Mouse (Mus musculus) stomach, embryonic 14.5 days (tissue): ENCODE results near the gene Cks1b. TPM values are rescaled to one million over a fixed set of nuclear protein-coding genes. Genes with fewer than 3 reads are reported as not detected.

Experiments used
- ATAC-seq: fragments of 200-750 bp; cut with Nextera tagmentation; 2 replicates; pipeline ENCODE4 v1.8.0; 2017; ENCODE audit warnings: low read depth, moderate TSS enrichment; ENCODE audit not compliant: insufficient number of reproducible peaks, insufficient read depth, low FRiP score
- H3K27ac ChIP-seq: fragments of 300-500 bp; sonication (generic); 2 replicates; pipeline ENCODE4 v1.5.1; 2014; ENCODE audit warnings: mild to moderate bottlenecking, low read length, moderate library complexity, mixed read lengths
- H3K27me3 ChIP-seq: fragments of 300-500 bp; sonication (generic); 2 replicates; pipeline ENCODE4 v1.6.1; 2014; ENCODE audit warnings: low read length, control low read depth, mixed read lengths; ENCODE audit not compliant: control insufficient read depth, insufficient read depth
- H3K36me3 ChIP-seq: fragments of 300-500 bp; sonication (generic); 2 replicates; pipeline ENCODE4 v1.6.1; 2014; ENCODE audit warnings: mild to moderate bottlenecking, control low read depth, low read length, moderate library complexity, mixed read lengths; ENCODE audit not compliant: control insufficient read depth, insufficient read depth
- H3K4me1 ChIP-seq: fragments of 300-500 bp; sonication (generic); 2 replicates; pipeline ENCODE4 v1.6.1; 2014; ENCODE audit warnings: low read length, control low read depth, mixed read lengths; ENCODE audit not compliant: control insufficient read depth, insufficient read depth
- H3K4me2 ChIP-seq: fragments of 300-500 bp; sonication (generic); replicated peaks from 2 replicates; pipeline ENCODE4 v1.6.1; 2014; ENCODE audit warnings: low read depth, low read length, control low read depth
- H3K4me3 ChIP-seq: fragments of 300-500 bp; sonication (generic); 2 replicates; pipeline ENCODE4 v1.5.1; 2014; ENCODE audit warnings: low read depth, low read length, control low read depth
- H3K9ac ChIP-seq: fragments of 300-500 bp; sonication (generic); replicated peaks from 2 replicates; pipeline ENCODE4 v1.6.1; 2014; ENCODE audit warnings: low read depth, mild to moderate bottlenecking, control low read depth, low read length, moderate library complexity, mixed read lengths
- H3K9me3 ChIP-seq: fragments of 300-500 bp; sonication (generic); 2 replicates; pipeline ENCODE4 v1.6.1; 2016; ENCODE audit warnings: low read depth, low read length, control low read depth; ENCODE audit not compliant: control insufficient read depth
- WGBS: fragments of 180-500 bp; shearing (Covaris S2); extraction: QIAGEN DNeasy Blood & Tissue Kit; methylation state at CpG from one replicate; pipeline ENCODE4 v1.1.7; 2014; 5-methylcytosine and 5-hydroxymethylcytosine counted together
- polyA plus RNA-seq: library from polyadenylated mRNA; unstranded; fragments of >200 nt; fragmentation: Nextera tagmentation; extraction: Ambion mirVana; gene quantifications from 2 replicates; pipeline ENCODE4 v1.2.1, GENCODE M21; 2014

Cks1b gene
- polyA plus RNA-seq, 1 experiment from 2014 or later = 503 TPM

DNA sequence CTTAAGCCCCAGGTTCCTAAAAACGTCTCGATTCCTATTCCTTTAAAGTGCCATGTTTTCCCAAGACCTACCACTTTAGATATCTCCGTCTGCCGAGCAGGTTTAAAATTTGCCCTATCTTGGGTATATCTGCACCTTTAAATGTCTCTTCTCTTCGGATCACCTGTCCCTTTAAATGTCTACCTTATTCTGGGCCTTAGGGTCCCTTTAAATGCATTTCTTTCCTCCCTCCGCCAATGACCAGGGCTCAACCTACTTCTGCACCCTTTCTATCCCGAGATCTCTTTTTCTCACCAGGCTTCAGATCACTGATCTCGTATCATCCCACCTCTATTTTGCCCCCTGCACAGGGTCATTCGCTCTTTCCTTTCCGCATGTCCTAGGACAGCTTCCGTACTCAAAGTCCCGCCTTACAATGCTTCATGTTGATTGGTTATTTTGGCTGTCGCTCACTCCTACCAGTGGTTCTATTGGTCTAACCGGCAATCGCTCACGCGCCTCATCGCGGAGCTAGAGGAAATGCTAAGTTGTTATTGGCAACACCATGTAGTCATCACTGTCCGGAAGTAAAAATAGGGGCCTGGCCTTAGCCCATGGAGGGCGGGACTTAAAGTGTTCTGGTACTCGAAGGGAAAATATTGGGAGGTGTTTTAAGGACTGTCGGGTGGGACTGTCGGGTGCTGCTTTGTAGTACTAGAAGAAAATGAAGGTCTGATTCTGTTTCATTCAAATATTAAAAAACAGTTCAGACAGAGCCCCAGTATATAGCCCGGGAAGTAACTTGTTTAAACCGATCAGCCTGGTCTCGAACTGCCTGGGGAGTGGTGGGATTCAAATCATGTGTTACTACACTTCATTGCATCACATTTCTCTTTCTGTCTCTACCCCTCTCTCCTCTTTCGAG, 6.4 kb downstream of the Cks1b start, which contains the start of gene Flad1:
TSS of gene Flad1 (minus strand) at position 381 of the 904 bp plus-strand sequence.
- peak within 1 kb of the TSS; percentile 39; the same call in 1 of the 2 replicates for H3K27ac ChIP-seq
- peaks cover 26% of the 10 kb centered on the region for H3K36me3 ChIP-seq
- H3K9me3 ChIP-seq = no peaks in the 10 kb centered on the region
- peak within 1 kb of the TSS; percentile 48 for H3K9ac ChIP-seq
- peak within 1 kb of the TSS; percentile 62 for H3K4me3 ChIP-seq
- 6% methylated on average over 28 of the region's 28 CpGs for WGBS
- peak within 1 kb of the TSS; percentile 78 for H3K4me2 ChIP-seq
- no peaks in the 10 kb centered on the region for H3K27me3 ChIP-seq
- peaks cover 9% of the 10 kb centered on the region; the same call in 1 of the 2 replicates for H3K4me1 ChIP-seq
- peak; percentile 99 for ATAC-seq

DNA sequence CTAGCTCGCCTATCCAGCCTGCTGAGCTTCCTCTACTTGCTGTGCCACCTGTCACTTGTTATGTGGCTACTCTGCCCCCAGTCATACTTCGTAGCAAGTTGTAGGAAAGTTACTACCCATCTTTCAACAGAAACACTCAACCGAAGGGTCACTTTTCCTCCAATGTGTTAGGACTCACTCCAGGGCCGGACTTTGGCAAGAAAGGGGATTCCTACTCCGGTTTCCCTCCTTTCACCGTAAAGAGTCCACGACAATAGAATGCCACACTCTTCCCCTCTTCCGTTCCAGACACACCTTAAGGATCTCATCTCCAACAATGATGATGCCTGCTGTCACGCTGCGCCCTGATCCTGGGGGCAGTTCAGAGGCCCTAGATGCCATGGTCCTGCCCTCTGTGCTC, 7.3 kb downstream of the Cks1b start:
- Histone ChIP-seq H3K4me1 (peaks cover 4% of the 10 kb centered on the region; the same call in 1 of the 2 replicates), H3K9me3 (no peaks in the 10 kb centered on the region), H3K4me2 (peak overlapping the region; percentile 78), H3K9ac (peak overlapping the region; percentile 48; the same call in 1 of the 2 replicates), H3K27me3 (no peaks in the 10 kb centered on the region), H3K27ac (no peak overlapping the region), H3K4me3 (peak overlapping the region; percentile 62), H3K36me3 (peaks cover 20% of the 10 kb centered on the region)
- no peak for ATAC-seq
- WGBS = 78% methylated on average over 10 of the region's 10 CpGs

DNA sequence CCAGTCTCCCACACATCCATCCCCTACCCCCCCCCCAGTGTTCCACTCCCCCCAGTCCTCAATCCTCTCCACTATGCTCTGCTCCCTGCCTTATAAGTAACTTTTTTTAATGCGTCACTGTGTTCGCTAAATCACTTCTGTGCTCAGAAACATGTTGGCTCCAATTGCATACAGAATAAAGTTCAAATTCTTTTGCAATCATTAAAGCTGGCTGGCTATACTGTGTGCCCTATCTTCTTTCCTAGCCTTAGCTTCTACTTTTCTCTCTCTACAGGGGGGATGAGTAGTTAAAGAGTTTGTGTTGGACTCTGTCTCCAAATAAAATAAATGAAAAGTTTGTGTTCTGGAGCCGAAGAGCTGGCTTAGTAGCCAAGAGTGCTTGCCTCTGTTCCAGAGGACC, 8.5 kb downstream of the Cks1b start:
- no peak overlapping the region for H3K27ac ChIP-seq
- H3K4me3 ChIP-seq = no peak overlapping the region
- H3K4me2 ChIP-seq = no peak overlapping the region
- 93% methylated on average over 3 of the region's 3 CpGs for WGBS
- peaks cover 4% of the 10 kb centered on the region; the same call in 1 of the 2 replicates for H3K4me1 ChIP-seq
- no peaks in the 10 kb centered on the region for H3K9me3 ChIP-seq
- no peak overlapping the region for H3K9ac ChIP-seq
- peaks cover 10% of the 10 kb centered on the region for H3K36me3 ChIP-seq
- no peaks in the 10 kb centered on the region for H3K27me3 ChIP-seq
- no peak for ATAC-seq

DNA sequence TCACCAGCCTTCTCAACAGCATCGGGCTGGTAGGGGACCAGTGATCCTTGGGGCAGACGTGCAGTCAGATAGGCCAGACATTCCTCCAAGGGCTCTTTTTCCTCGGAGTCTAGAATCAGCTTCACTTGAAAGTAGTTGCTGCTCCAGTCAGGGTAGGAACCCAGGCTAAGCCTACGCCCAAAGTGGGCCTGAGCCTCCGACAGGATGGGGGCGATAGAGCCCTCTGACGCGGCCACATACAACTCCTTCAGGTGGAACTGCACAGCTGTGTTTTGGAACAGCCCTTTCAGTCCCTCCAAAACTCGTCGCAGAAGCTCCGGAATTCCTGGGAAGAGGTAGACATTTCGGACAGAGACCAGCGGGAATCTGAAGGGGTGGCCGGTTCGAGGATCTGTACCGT, 9.7 kb downstream of the Cks1b start:
- no peak overlapping the region for H3K27ac ChIP-seq
- H3K4me1 ChIP-seq = peaks cover 4% of the 10 kb centered on the region; the same call in 1 of the 2 replicates
- H3K27me3 ChIP-seq = no peaks in the 10 kb centered on the region
- no peak overlapping the region for H3K4me3 ChIP-seq
- H3K36me3 ChIP-seq = peaks cover 3% of the 10 kb centered on the region
- no peak overlapping the region for H3K4me2 ChIP-seq
- no peak overlapping the region for H3K9ac ChIP-seq
- 62% methylated on average over 16 of the region's 16 CpGs for WGBS
- ATAC-seq = no peak
- no peaks in the 10 kb centered on the region for H3K9me3 ChIP-seq

DNA sequence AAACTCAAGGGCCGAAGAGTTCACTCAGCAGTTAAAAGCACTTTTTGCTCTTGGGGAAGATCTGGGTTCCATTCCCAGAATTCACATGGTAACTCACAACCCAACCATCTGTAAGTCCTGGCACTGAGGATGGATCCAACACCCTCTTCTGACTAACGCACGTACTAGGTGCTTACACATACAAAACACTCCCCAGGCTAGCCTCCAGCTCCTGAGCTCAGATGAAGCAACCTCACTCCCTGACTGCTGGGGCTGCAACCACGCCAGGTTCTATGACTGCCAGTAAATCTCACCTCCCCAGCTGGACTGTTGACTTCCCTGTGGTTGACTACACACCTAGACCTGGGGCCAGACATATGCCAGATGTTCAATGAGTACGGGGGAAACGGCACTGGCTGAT, 11.3 kb downstream of the Cks1b start:
- Histone ChIP-seq H3K36me3 (peaks cover 12% of the 10 kb centered on the region; the same call in 1 of the 2 replicates), H3K4me2 (no peak overlapping the region)
- no peak for ATAC-seq

DNA sequence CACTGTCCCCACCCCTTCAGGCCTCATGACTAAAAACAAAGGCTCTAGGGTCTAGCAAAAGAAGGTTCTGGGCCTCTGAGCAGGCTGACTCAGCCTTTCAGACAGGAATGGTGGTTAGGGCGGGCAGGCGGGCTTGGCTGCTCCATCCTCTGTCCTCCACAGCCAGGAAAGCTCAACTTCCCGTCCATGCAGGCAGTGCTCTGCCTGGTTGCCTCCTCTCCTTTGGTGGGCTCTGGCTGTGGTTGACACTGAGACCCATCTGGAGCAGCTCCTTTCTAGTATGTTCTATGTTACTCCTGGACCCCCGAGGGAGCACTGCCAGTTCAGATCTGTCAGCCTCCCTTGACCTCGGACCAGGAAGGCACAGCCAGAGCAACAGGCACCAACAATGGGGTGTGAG, 15.5 kb downstream of the Cks1b start, which contains the start of gene Lenep:
TSS of gene Lenep (minus strand) at position 101 of the 400 bp plus-strand sequence.
- Histone ChIP-seq H3K4me2 (no peak within 1 kb of the TSS), H3K36me3 (peaks cover 12% of the 10 kb centered on the region; the same call in 1 of the 2 replicates), H3K4me3 (no peak within 1 kb of the TSS), H3K9ac (no peak within 1 kb of the TSS), H3K27me3 (no peaks in the 10 kb centered on the region), H3K27ac (no peak within 1 kb of the TSS), H3K4me1 (no peaks in the 10 kb centered on the region), H3K9me3 (no peaks in the 10 kb centered on the region)
- WGBS = 78% methylated on average over 5 of the region's 5 CpGs
- ATAC-seq = no peak

More for the DNA sequence above, 11.3 kb downstream of the Cks1b start:
- H3K9me3 ChIP-seq = no peaks in the 10 kb centered on the region
- H3K27me3 ChIP-seq = no peaks in the 10 kb centered on the region
- no peak overlapping the region for H3K9ac ChIP-seq
- no peak overlapping the region for H3K27ac ChIP-seq
- no peak overlapping the region for H3K4me3 ChIP-seq
- peaks cover 4% of the 10 kb centered on the region; the same call in 1 of the 2 replicates for H3K4me1 ChIP-seq
- 87% methylated on average over 6 of the region's 6 CpGs for WGBS

DNA sequence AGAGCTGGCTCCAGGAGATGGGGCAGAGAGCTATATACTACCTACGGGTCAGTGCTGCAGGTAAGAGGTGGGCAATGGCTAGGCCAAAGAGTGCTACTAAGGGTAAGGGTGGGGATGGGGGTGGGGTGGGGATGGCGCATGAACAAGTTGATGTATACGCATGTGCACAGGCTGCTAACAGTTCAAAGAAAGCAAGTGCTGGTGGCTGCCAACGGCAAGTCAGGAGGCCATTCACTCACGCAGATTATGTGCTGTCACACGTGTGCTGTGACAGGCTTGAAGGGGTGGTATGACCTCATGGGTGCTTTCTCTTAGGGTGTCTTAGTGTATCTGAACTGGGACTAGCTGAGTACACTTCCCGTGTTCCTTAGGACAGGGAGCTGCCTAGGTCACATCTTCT, 16.9 kb downstream of the Cks1b start:
- no peak overlapping the region for H3K4me3 ChIP-seq
- no peak overlapping the region for H3K9ac ChIP-seq
- H3K4me1 ChIP-seq = peaks cover 6% of the 10 kb centered on the region; the same call in 1 of the 2 replicates
- H3K9me3 ChIP-seq = no peaks in the 10 kb centered on the region
- H3K27ac ChIP-seq = no peak overlapping the region
- no peak for ATAC-seq
- H3K4me2 ChIP-seq = no peak overlapping the region
- 88% methylated on average over 7 of the region's 7 CpGs for WGBS
- peaks cover 12% of the 10 kb centered on the region; the same call in 1 of the 2 replicates for H3K36me3 ChIP-seq
- H3K27me3 ChIP-seq = no peaks in the 10 kb centered on the region

DNA sequence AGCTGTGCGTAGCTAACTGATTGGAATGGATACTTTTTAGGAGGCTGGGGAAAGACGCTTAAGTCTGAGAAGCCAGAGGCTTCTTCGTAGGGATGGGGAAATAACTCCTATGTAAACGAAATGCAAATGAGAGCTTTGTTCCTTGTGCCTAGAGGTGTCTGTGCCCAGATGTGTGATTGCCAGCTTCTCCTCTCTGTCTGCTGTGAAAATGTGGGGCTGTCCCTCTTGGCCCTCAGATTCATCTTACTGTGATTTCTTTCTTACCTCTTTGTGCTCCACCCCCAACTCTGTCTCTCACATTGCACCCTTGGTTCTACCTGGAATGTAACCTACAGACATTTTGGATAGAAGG, 21.6 kb downstream of the Cks1b start:
- Histone ChIP-seq H3K4me3 (peak overlapping the region; percentile 65), H3K27ac (no peak overlapping the region), H3K4me1 (peaks cover 17% of the 10 kb centered on the region), H3K9ac (peak overlapping the region; percentile 53; the same call in 1 of the 2 replicates), H3K9me3 (no peaks in the 10 kb centered on the region), H3K4me2 (peak overlapping the region; percentile 97), H3K36me3 (no peaks in the 10 kb centered on the region), H3K27me3 (no peaks in the 10 kb centered on the region)
- no peak for ATAC-seq
- WGBS = 0% methylated on average over 4 of the region's 4 CpGs
